Mouse (Mus musculus) spleen, adult 2 months (tissue): Measurements from ENCODE around the gene Smim7.

ENCODE experiments used
- CTCF ChIP-seq: fragments of 200-500 bp; IDR thresholded peaks from 2 replicates; pipeline ENCODE4 v1.5.1; 2011; ENCODE audit warnings: mild to moderate bottlenecking, inconsistent platforms; ENCODE audit not compliant: insufficient read depth, insufficient read length, insufficient replicate concordance; ENCODE audit errors: extremely low read depth
- POLR2A ChIP-seq: fragments of 200-500 bp; IDR thresholded peaks from 2 replicates; pipeline ENCODE4 v1.6.1; 2011; ENCODE audit warnings: low read depth, low read length, inconsistent platforms

GRCm38 (mm10) chr8:72555770-72556169 lies 15.1 kb downstream of the Smim7 start:
- no peak for TF ChIP-seq CTCF
- TF ChIP-seq POLR2A: no peak
